Mouse (Mus musculus): ENCODE data around the gene Eaf2. TPM values are rescaled to one million over a fixed set of nuclear protein-coding genes. Genes with fewer than 3 reads are reported as not detected.
A peak's percentile ranks its signal among the peaks of the same experiment; 100 is the strongest.

Eaf2 gene
- 1.2 and 1.3 TPM in 2 replicates for polyA plus RNA-seq (2016; fragmentation: Nextera tagmentation; extraction: Ambion mirVana)

GRCm38 (mm10) chr16:36874583-36875275 lies at the start of gene Eaf2, which contains the start of gene Golgb1:
Gene Eaf2, minus strand, starts transcription at chr16:36875003.
Gene Golgb1, plus strand, starts transcription at chr16:36875140.
- WGBS, result under 1% methylated on average over 43 of the region's 43 CpGs
- peak; percentile 96 for DNase-seq (ENCODE audit: low spot score)
- peaks cover 28% of the 10 kb centered on the region for H3K36me3 ChIP-seq
- H3K27ac ChIP-seq, result peak within 1 kb of the TSS; percentile 93
- H3K9me3 ChIP-seq, result no peaks in the 10 kb centered on the region
- no peaks in the 10 kb centered on the region for H3K27me3 ChIP-seq (ENCODE audit: insufficient read depth, poor library complexity, severe bottlenecking)
- peaks cover 14% of the 10 kb centered on the region for H3K4me1 ChIP-seq (replicated peaks)
- peak within 1 kb of the TSS; percentile 99 for H3K4me3 ChIP-seq

GRCm38 (mm10) chr16:36924312-36924711 lies 49.5 kb upstream of the Eaf2 start:
- H3K4me3 ChIP-seq, result no peak overlapping the region
- H3K27me3 ChIP-seq (ENCODE audit: insufficient read depth, poor library complexity, severe bottlenecking), result no peaks in the 10 kb centered on the region
- no peak for DNase-seq (ENCODE audit: low spot score)
- WGBS, result 94% methylated on average over 8 of the region's 8 CpGs
- peaks cover 84% of the 10 kb centered on the region for H3K36me3 ChIP-seq
- no peak overlapping the region for H3K27ac ChIP-seq
- H3K4me1 ChIP-seq (replicated peaks), result no peaks in the 10 kb centered on the region
- no peaks in the 10 kb centered on the region for H3K9me3 ChIP-seq

DNA sequence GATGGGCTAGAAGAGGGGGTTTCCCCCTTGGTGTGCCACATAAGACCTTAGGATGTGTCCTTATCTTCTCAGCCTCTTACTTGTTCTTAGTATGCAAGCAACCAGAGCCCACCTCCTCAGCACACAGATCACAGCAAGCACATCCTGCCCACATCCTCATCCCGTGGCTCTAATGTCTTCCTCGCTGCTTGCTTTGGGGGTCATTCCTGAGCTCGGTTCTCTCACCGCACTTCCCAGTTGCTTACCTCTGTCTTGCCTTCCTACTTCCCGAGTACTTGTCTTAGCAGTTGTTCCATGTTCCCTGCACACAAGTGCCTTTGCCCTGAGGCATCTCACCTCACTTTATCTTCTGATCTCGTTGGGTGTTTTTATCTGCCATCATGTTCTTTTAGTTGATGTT lies 47.2 kb upstream of the Eaf2 start:
- 91% methylated on average over 6 of the region's 6 CpGs for WGBS
- H3K4me1 ChIP-seq (replicated peaks), result no peaks in the 10 kb centered on the region
- no peak overlapping the region for H3K4me3 ChIP-seq
- peaks cover 84% of the 10 kb centered on the region for H3K36me3 ChIP-seq
- no peak overlapping the region for H3K27ac ChIP-seq
- no peaks in the 10 kb centered on the region for H3K27me3 ChIP-seq (ENCODE audit: insufficient read depth, poor library complexity, severe bottlenecking)
- no peaks in the 10 kb centered on the region for H3K9me3 ChIP-seq
- no peak for DNase-seq (ENCODE audit: low spot score)

DNA sequence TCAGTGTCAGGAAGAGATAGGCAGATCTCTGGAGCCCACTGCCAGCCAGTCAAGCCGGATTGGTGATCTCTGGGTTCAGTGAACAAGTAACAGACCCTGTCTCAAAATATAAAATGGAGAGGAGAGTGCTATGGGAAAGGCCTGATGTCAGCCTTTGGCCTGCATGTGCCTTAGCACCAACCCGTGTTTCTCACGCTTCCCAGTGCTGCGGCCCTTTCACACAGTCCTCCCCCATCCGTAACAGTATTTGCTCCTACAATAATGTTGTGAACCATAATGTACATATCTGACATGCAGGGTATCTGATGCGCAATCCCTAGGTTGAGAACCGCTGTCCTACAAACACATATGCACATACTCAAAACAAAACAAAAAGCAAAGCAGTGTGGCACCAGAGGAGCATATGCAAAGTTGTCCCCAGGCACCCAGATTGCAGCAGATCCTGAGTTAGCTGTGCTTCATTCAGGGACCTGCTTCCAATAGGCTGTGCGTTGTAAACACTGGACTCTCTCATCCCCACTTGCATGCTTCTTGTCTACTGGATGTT lies 46.3 kb upstream of the Eaf2 start:
- H3K27me3 ChIP-seq (ENCODE audit: insufficient read depth, poor library complexity, severe bottlenecking), result no peaks in the 10 kb centered on the region
- H3K27ac ChIP-seq, result no peak overlapping the region
- no peak overlapping the region for H3K4me3 ChIP-seq
- H3K4me1 ChIP-seq (replicated peaks), result no peaks in the 10 kb centered on the region
- no peaks in the 10 kb centered on the region for H3K9me3 ChIP-seq
- H3K36me3 ChIP-seq, result peaks cover 83% of the 10 kb centered on the region
- 93% methylated on average over 8 of the region's 8 CpGs for whole genome bisulfite sequencing
- DNase-seq (ENCODE audit: low spot score), result no peak

GRCm38 (mm10) chr16:36920410-36920809 lies 45.6 kb upstream of the Eaf2 start:
- 94% methylated on average over 3 of the region's 3 CpGs for WGBS
- Histone ChIP-seq H3K9me3 (no peaks in the 10 kb centered on the region), H3K27ac (no peak overlapping the region), H3K36me3 (peaks cover 83% of the 10 kb centered on the region), H3K27me3 (ENCODE audit: insufficient read depth, poor library complexity, severe bottlenecking) (no peaks in the 10 kb centered on the region), H3K4me3 (no peak overlapping the region), H3K4me1 (replicated peaks) (no peaks in the 10 kb centered on the region)
- no peak for DNase-seq (ENCODE audit: low spot score)

- WGBS, result 89% methylated on average over 10 of the region's 10 CpGs
These were observed 43.7 kb upstream of the Eaf2 start for GRCm38 (mm10) chr16:36918505-36918904.

GRCm38 (mm10) chr16:36914195-36914594 lies 39.4 kb upstream of the Eaf2 start:
- H3K4me3 ChIP-seq, result no peak overlapping the region
- no peaks in the 10 kb centered on the region for H3K27me3 ChIP-seq (ENCODE audit: insufficient read depth, poor library complexity, severe bottlenecking)
- DNase-seq (ENCODE audit: low spot score), result no peak
- peaks cover 79% of the 10 kb centered on the region for H3K36me3 ChIP-seq
- H3K27ac ChIP-seq, result no peak overlapping the region
- H3K9me3 ChIP-seq, result no peaks in the 10 kb centered on the region
- 95% methylated on average over 5 of the region's 5 CpGs for WGBS
- H3K4me1 ChIP-seq (replicated peaks), result no peaks in the 10 kb centered on the region

More at GRCm38 (mm10) chr16:36918505-36918904, 43.7 kb upstream of the Eaf2 start:
- Histone ChIP-seq H3K27me3 (ENCODE audit: insufficient read depth, poor library complexity, severe bottlenecking) (no peaks in the 10 kb centered on the region), H3K4me1 (replicated peaks) (no peaks in the 10 kb centered on the region), H3K36me3 (peaks cover 84% of the 10 kb centered on the region), H3K9me3 (no peaks in the 10 kb centered on the region), H3K4me3 (no peak overlapping the region), H3K27ac (no peak overlapping the region)
- no peak for DNase-seq (ENCODE audit: low spot score)

GRCm38 (mm10) chr16:36912311-36912710 lies 37.5 kb upstream of the Eaf2 start:
- H3K4me3 ChIP-seq, result no peak overlapping the region
- WGBS, result 92% methylated on average over 13 of the region's 13 CpGs
- DNase-seq (ENCODE audit: low spot score), result no peak
- no peak overlapping the region for H3K27ac ChIP-seq
- H3K4me1 ChIP-seq (replicated peaks), result no peaks in the 10 kb centered on the region
- no peaks in the 10 kb centered on the region for H3K9me3 ChIP-seq
- no peaks in the 10 kb centered on the region for H3K27me3 ChIP-seq (ENCODE audit: insufficient read depth, poor library complexity, severe bottlenecking)
- H3K36me3 ChIP-seq, result peaks cover 75% of the 10 kb centered on the region

DNA sequence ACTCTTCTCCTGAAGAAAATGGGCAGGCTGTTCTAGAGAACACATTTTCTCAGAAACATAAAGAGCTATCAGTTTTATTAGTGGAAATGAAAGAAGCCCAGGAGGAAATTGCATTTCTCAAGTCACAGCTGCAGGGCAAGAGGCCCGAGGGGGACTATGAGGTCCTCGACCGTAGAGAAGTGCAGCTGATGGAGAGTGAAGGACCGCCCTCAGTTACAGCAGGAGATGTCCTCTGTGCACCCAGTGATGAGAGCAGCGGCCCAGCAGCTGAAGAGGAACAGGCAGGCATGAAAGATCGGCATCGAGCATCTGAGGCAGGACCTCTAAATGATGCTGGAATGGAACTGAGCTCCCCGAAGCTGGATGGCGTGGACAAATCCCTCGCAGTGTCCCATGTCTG lies 37.1 kb upstream of the Eaf2 start:
- H3K27me3 ChIP-seq (ENCODE audit: insufficient read depth, poor library complexity, severe bottlenecking), result no peaks in the 10 kb centered on the region

GRCm38 (mm10) chr16:36903156-36903555 lies 28.4 kb upstream of the Eaf2 start:
- no peaks in the 10 kb centered on the region for H3K27me3 ChIP-seq (ENCODE audit: insufficient read depth, poor library complexity, severe bottlenecking)
- no peak overlapping the region for H3K27ac ChIP-seq
- no peak for DNase-seq (ENCODE audit: low spot score)
- H3K9me3 ChIP-seq, result no peaks in the 10 kb centered on the region
- 91% methylated on average over 5 of the region's 5 CpGs for WGBS
- no peaks in the 10 kb centered on the region for H3K4me1 ChIP-seq (replicated peaks)
- H3K36me3 ChIP-seq, result peaks cover 67% of the 10 kb centered on the region
- no peak overlapping the region for H3K4me3 ChIP-seq

More for the DNA sequence above, 37.1 kb upstream of the Eaf2 start:
- H3K36me3 ChIP-seq, result peaks cover 75% of the 10 kb centered on the region
- no peak for DNase-seq (ENCODE audit: low spot score)
- 95% methylated on average over 10 of the region's 10 CpGs for WGBS
- H3K9me3 ChIP-seq, result no peaks in the 10 kb centered on the region
- no peak overlapping the region for H3K27ac ChIP-seq
- no peaks in the 10 kb centered on the region for H3K4me1 ChIP-seq (replicated peaks)
- no peak overlapping the region for H3K4me3 ChIP-seq

- Histone ChIP-seq H3K36me3 (peaks cover 81% of the 10 kb centered on the region), H3K4me1 (replicated peaks) (no peaks in the 10 kb centered on the region), H3K27ac (no peak overlapping the region), H3K4me3 (no peak overlapping the region), H3K27me3 (ENCODE audit: insufficient read depth, poor library complexity, severe bottlenecking) (no peaks in the 10 kb centered on the region), H3K9me3 (no peaks in the 10 kb centered on the region)
- DNase-seq (ENCODE audit: low spot score), result no peak
- 92% methylated on average over 6 of the region's 6 CpGs for WGBS
These were observed 21.9 kb upstream of the Eaf2 start for GRCm38 (mm10) chr16:36896712-36897111.

GRCm38 (mm10) chr16:36893317-36893716 lies 18.5 kb upstream of the Eaf2 start:
- no peaks in the 10 kb centered on the region for H3K27me3 ChIP-seq (ENCODE audit: insufficient read depth, poor library complexity, severe bottlenecking)
- H3K27ac ChIP-seq, result no peak overlapping the region
- H3K4me1 ChIP-seq (replicated peaks), result no peaks in the 10 kb centered on the region
- no peak overlapping the region for H3K4me3 ChIP-seq
- H3K9me3 ChIP-seq, result no peaks in the 10 kb centered on the region
- WGBS, result 90% methylated on average over 10 of the region's 10 CpGs
- DNase-seq (ENCODE audit: low spot score), result no peak
- H3K36me3 ChIP-seq, result peaks cover 82% of the 10 kb centered on the region

DNA sequence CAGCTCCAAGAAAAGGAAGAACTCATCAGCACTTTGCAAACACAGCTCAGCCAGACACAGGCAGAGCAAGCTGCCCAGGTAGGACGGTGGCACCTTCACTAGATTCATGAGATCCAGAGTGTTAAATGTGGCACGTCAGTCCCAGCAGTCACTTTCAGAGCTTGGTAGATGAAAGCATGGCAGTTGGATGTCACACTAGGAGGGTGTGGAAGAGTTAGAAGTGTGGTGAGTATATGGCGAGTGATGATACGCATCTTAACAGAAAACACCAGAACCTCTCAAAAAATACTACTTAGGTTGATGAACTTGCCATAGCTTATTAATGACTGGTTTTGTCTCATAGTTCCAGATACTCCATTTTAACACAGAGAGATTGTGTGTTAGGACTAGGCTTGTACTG lies 16.6 kb upstream of the Eaf2 start:
- Histone ChIP-seq H3K4me1 (replicated peaks) (no peaks in the 10 kb centered on the region), H3K36me3 (peaks cover 81% of the 10 kb centered on the region), H3K27ac (no peak overlapping the region), H3K27me3 (ENCODE audit: insufficient read depth, poor library complexity, severe bottlenecking) (no peaks in the 10 kb centered on the region), H3K4me3 (no peak overlapping the region), H3K9me3 (no peaks in the 10 kb centered on the region)
- DNase-seq (ENCODE audit: low spot score), result no peak
- 97% methylated on average over 4 of the region's 4 CpGs for WGBS

All from hindbrain, embryonic 10.5 days (tissue).